Mouse (Mus musculus) left cerebral cortex, adult 9 months (tissue): ENCODE data around the gene Zfp869.
"Not testable (repeated sequence)": the region's sequence is repeated elsewhere in the genome, so short reads cannot be mapped to it uniquely, and the experiment has no call there.

ENCODE experiments used
- DNase-seq, 2 experiments: peaks; one replicate each; pipeline ENCODE4 v3.0.0; 2022; ENCODE audit warnings: low spot score in 2 of 2

Zfp869 gene

DNA sequence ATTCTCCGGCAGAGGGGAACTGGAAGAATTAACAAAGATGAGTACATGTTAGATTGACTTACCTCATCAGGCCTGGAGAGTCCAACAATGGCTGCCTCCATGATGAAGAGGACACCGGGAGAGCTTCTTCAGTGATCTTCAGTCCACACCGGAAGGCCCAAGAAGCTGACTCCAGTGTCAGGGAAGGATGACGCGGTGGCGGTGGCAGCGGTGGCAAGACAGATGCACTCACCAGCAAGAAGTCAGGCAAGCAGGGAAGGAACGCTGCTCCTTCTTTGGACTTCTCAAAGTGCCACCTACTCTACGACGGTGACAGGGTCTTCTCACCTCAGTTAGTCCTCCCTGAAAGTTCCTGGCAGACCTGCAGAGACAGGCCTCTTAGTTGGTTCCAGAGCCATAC is at the start of gene Zfp869:
TSS of gene Zfp869 (minus strand) at position 101 of the 400 bp plus-strand sequence.
- DNase-seq, result not testable (repeated sequence)

GRCm38 (mm10) chr8:69758316-69758715 is 47.8 kb upstream of the Zfp869 start:
- DNase-seq, result no peak

DNA sequence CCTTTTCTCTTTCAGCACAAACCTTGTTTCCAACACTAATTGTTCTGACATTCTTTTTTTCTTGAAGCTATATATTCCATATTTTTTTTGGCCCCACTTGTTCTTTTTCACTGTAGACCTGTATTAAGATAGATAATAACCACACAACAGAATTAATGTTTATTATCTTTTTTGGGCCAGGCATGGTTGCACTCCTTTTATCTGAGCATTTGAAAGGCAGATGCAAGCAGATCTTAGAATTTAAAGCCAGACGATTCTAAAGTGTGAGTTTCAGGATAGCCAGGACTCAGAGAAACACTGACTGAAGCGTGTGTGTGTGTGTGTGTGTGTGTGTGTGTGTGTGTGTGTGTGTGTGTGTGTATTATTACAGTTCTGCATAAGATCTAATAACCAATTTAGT is 41.9 kb upstream of the Zfp869 start:
- DNase-seq, result no peak

- peak; percentile 82 to 95 for DNase-seq
Observed at GRCm38 (mm10) chr8:69749544-69750454, 39.3 kb upstream of the Zfp869 start, which contains the start of gene Zfp963. Gene Zfp963 (minus strand): TSS chr8:69749970.

DNA sequence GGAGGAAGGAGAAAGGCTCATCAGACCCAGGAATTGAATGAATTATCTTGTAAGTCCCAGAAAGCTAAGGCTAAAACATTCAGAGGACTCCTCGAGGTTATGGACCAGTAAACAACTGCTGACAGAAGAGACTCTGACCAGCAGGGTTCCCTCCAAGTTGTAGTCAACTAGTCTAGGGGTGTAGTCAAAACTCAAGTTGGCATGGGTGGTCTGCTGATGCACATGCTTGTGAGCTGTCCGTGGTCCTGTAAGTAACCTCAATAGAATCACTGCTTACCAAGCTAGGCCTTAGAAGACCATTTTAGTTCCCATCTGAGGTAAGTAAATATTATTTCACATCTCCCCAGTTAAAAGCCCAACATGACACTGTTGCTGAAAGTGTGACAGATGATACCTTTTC is 30.7 kb upstream of the Zfp869 start:
- no peak for DNase-seq

DNA sequence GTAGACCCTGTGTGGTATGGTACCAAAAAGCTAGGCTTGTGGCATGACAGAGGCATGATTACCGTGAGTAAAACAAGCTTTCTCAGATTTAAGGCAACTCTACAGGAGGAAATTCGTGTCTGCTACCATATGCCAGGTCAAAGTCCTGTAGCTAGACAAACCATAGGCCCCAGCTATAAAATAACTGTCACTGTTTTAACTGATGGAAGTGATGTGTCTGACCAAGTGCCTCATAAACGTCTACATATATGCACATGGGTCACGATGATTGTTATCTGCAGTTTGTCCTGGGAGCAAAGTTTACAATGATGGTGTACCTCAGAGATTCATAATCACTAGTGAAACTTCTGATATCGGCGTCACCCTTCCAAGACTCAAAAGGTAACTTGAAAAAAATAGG is 30.2 kb upstream of the Zfp869 start:
- no peak for DNase-seq

DNA sequence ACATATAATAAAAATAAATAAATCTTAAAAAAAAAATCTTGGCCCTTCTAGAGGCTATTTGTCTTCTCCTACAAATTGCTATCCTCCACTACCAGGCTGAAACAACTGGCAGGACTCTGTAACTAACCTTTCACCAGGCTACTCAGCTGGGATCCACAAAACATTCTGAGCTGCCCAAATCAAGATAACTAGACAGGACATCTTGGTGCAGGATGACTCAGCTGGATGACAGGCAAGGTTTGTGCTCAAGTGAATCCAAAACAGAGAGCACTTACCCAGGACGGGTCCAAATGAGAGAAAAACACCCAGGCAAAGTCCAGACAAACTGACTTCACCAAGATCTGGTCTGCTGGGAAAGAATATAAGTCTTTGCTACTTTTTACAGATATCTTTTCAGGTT is 25.0 kb upstream of the Zfp869 start:
- no peak for DNase-seq

GRCm38 (mm10) chr8:69717232-69717580 is 6.7 kb upstream of the Zfp869 start:
- DNase-seq, result no peak

- peak; percentile 99 to 100 for DNase-seq
Observed at GRCm38 (mm10) chr8:69716403-69717231, 6.1 kb upstream of the Zfp869 start.

DNA sequence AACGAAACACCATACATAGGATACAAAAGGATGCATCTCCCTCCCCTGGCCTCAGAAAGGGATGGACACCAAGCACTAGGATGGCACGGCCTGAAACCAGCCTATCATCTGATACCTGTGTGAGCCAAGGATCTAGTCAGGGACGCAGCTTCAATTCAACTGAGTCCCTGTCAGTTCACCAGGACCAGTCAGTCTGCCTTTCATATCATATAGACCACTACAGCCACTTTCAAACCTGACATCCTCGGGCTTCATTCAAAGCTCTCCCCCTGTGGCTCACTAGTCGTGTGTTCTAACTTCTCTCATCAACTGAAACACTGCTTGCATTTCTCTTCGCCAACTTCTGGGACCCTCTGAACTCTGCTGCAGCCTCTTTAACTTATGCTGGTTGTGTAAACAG is 4.8 kb upstream of the Zfp869 start:
- no peak for DNase-seq

DNA sequence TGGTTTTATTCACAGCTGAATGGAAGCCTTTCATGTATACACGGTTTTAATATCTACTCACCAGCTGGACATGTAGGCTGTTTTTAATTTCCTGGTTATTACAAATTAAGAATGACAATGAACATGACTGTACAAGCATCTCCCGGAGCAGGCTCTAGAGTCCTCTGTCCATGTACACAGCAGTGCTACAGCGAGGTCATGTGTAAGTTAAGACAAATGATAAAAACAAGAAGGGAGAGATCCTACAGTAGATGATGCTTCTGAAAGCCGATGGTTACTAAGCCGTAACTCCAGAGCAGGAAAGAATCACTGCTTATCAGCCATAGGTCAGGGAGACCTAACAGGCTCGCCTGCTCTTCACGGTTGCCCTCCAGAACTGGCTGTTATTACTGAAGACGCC is 3.0 kb upstream of the Zfp869 start:
- no peak for DNase-seq

DNA sequence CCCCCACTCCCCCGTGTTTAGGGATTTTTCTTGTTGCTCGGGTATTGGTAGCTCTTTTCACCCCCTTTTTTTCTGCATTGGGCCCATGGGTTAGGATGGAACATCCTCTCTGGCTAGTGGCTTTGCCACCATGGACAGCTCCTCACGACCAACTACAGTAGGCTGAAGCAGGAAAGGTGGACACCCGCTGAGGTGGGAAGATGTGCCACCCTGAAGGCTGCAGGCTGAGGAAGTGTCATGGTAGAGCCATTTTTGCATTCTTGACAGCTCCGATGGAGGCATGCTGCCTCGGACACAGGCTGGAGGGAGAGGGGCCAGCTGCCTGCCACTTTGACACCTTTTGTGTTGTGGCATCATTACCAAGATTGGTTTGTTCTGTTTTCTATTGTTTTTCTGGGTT is 8.7 kb downstream of the Zfp869 start:
- no peak for DNase-seq

GRCm38 (mm10) chr8:69665051-69665450 is 45.5 kb downstream of the Zfp869 start:
- DNase-seq, result not testable (repeated sequence)

DNA sequence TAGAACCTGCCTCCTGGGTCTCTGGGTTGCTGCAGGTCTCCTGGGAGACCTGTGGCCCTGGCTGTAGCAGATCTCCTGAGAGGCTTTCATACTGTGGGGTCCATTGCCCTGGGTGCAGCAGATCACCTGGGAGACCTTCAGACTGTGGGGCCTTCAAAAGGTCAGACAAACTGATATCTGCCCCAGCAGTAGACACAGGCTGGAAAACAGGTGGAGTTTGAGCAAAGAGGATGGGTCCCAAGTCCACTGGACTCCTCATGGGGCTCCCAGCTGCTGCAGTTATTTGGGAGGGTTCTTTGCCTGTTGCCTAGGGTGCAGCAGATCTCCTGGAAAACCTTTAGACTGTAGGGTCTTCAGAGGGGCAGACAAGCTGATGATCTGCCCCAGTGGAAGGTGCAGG is 49.2 kb downstream of the Zfp869 start:
- DNase-seq, result no peak
